Mouse (Mus musculus) heart, postnatal 36 days (tissue): ENCODE results near the gene Gabpb1. TPM values are rescaled to one million over a fixed set of nuclear protein-coding genes. Genes with fewer than 3 reads are reported as not detected.

Source experiments
- DNase-seq, 2 experiments: peaks; one replicate each; pipeline ENCODE4 v3.0.0; 2021 to 2022
- intact Hi-C: fragments of 180-260 bp; cut with DNase I; formaldehyde crosslinking; loops from one replicate; pipeline ENCODE4 v1.15.1; 2025
- total RNA-seq, 2 experiments: library from RNA; stranded (reverse); gene quantifications; 2 replicates each; pipeline ENCODE4 v1.2.3; 2021

Gabpb1 gene
- total RNA-seq, 2 experiments from 2014 or later: 12.1 to 13.6 TPM

DNA sequence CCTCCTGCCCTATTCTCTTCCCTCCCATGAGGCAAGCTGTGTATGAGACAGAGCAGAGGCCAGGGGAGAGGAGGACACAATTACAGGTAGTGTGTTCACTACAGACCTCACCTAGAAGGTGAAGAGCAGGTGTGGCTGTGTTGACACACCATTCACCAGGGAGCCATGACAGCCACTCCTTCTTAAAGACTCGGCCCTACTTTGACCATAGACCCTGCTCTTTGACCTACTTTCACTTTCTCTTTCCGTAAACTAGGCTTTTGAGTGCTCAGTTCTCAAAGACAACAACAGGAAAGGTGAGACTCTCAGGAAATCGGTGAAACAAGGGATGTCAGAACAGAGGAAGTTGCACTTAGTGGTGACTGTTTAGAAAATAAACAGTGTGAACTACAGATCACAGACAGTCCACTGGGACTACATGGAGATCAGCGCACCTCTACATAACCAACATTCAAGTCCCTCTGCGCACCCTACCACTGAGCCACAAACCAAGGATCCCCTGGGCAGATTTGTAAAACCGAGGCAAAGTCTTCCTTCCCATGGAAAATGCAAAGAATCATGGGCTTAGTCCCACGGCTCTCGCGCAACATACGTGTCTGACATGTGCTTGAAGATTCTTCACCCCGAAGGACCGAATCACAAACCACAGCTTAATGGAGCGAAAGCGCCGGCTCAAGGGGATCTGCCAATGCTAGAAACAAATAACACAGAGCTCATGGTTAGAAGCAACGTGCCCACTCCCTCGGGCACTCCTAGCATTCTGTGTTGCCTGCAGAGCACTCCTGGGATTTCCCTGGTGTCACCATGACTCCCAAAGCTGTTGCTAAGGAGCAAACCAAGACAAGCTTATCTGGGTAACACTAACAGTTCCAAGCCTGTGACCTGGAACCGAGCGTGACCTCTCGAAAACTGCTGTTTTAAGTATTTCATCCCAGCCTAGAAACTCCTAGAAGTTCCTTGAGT lies 78.6 kb downstream of the Gabpb1 start:
- DNase-seq: no peak
- intact Hi-C loops: loop anchor here (5.0 kb wide), 1 partner anchor 410 kb away; the partner anchor contains the start of gene Ap4e1

DNA sequence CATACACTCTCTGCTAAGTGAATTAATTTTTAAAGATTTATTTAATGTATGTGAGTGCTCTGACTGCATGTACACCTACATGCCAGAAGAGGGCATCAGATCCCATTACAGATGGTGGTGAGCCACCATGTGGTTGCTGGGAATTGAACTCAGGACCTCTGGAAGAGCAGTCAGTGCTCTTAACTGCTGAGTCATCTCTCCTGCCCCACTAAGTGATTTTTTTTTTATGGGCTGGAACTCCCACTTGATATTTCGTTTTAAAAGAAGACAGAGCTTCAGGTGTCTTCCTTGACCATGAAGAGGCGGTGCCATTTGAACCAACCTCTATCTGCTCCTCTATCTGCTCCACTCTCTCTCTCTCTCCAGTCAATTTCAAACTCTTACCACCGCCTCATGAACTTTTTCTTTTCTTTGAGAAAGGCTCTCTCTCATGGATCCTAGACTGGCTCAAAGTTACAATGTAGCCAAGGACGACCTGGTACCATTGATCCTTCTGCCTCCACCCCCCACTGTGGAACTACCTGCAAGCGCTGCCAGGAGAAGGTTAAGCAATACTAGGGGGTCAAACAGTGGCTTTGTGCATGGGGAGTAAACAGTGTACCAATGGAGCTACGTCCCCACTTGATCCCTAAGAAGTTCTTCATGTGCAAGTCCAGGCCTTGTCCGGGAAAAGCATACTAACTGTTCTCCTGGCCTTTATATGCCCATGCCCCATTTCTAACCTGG lies 79.6 kb downstream of the Gabpb1 start:
- no peak for DNase-seq
- intact Hi-C loops: loop anchor here (5.0 kb wide), 1 partner anchor 411 kb away; the partner anchor contains the start of gene Ap4e1

DNA sequence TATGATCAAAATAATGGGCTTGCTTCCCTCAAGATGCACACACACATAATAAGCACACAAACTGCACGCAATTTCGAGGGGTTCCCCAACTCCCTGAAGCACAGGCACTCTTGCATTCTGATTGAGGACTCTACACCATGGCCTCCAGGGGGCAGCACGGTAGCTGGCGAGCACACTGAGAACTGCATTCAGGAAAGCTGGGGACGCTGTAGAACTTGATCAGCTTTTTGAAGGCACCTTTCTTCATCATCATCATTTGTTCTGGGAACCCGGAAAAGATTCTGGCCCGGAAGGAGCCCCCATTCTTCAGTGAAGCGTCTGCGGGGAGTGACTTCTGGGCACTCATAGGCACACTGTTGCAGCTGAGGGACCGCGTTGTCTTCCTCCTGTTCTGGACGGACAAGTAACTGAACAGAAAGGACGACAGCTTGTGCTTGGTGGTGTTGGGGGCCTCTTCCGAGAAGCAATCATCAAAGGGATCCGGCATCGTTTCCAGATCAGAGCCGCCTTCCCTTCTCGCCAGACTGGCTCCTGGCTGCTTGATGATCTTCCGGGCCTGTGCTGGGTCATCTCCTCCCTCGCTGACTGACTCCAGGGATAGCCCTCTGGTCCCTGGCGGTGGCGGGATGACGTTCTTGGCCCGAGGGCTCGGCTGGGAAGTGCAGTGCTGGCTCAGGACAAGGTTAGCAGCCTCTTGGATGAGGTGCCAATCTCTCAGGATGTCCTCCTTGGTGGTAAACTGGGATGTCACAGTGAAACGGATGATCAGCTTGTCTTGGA lies 82.1 kb downstream of the Gabpb1 start:
- intact Hi-C loops: loop anchor here (2.0 to 5.0 kb wide), 3 partner anchors 71 to 188 kb away; partner anchors contain the start of genes Usp50 and Usp8

DNA sequence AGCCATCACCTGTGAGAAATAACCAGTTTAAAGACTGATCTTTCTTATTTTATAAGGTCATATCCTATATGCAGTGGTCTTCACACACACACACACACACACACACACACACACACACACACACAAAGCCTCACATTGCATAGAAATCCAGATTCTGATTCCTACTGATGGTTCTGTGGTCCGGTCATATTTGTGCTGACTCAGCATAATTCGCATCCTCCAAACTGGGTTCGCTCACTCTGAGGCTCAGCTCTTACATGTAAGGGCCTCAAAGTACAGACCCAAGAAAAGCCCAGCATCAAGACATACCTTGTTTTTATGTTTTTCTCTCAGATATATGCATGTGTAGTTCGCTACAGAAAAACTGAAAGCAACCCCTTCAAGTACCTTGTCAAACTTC lies 84.8 kb downstream of the Gabpb1 start:
- intact Hi-C loops: loop anchor here (5.0 kb wide), 2 partner anchors 116 to 191 kb away; partner anchors contain the start of genes Usp50 and Usp8
- no peak for DNase-seq

More for the DNA sequence above, 82.1 kb downstream of the Gabpb1 start:
- peak; percentile 75 to 79 for DNase-seq

GRCm38 (mm10) chr2:126587468-126587867 lies 88.7 kb downstream of the Gabpb1 start:
- DNase-seq: no peak
- intact Hi-C loops: no loop called here

GRCm38 (mm10) chr2:126584621-126585369 lies 91.3 kb downstream of the Gabpb1 start:
- intact Hi-C loops: no loop called here
- DNase-seq: no peak

DNA sequence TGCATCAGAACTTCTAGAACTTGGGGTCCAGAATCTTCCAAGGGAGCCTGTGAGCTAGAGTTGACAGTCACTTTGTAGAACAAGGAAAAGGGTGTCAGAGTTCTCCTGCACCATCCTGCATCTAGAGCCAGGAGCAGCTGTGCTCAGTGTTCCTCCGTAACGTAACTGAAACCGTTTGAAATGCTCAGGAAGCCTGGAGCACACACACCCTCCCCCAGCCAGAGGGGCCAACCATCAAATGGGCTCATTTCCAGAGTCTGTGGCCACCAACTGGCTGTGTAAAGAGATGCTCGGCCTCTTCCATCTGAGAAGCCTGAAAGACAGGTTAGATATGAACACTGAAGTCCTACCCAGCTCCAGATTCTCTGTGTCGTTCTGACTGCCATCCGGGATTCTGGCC lies 92.2 kb downstream of the Gabpb1 start:
- DNase-seq: no peak
- intact Hi-C loops: no loop called here

DNA sequence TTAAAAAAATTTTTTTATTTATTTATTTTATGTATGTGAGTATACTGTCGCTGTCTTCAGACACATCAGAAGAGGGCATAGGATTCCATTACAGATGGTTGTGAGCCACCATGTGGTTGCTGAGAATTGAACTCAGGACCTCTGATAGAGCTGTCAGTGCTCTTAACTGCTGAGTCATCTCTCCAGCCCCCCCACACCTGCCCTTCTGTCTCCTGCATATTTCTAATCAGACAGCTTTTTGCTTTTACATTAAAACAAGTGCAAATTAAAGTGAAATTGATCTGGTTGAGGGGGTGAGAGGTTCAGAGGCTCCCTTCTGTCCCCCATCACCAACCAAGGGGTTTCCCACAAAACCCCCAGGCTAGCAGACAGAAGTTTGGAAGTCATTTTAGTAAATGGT lies 96.9 kb downstream of the Gabpb1 start:
- DNase-seq: no peak
- intact Hi-C loops: no loop called here

Other genes with a start within 250 kb of the Gabpb1 start
- gene Atp8b4, start 175.7 kb downstream of the Gabpb1 start, total RNA-seq: under 1 TPM; 0.42 to 0.79 TPM
- under 1 TPM in 1 of 2 experiments, not detected in 1; 0.80 TPM for gene Slc27a2, start 123.9 kb downstream of the Gabpb1 start, total RNA-seq
- 1 to 10 TPM in 1 of 2 experiments, under 1 TPM in 1; 0.95 to 1.2 TPM for gene Hdc, start 57.0 kb downstream of the Gabpb1 start, total RNA-seq
- gene Usp8, start 31.0 kb upstream of the Gabpb1 start, total RNA-seq: 10 to 100 TPM; 28.8 to 29.1 TPM
- not detected for gene Usp50, start 107.1 kb upstream of the Gabpb1 start, total RNA-seq
- 10 to 100 TPM; 27.7 to 38.4 TPM for gene Trpm7, start 199.9 kb upstream of the Gabpb1 start, total RNA-seq